8 mouse cellular contexts compared by ENCODE assay signal in genomic region chr7:44856265-44856916, GRCm38 (mm10). TPM values are rescaled to one million over a fixed set of nuclear protein-coding genes. Genes with fewer than 3 reads are reported as not detected.
DNase-seq lines count a peak whose midpoint lies in the region; ATAC-seq and TF ChIP-seq lines count a peak whose summit lies in the region.

No protein-coding gene starts in this region.

- peak overlapping the region; percentile 73; the same call in 1 of the 2 replicates for H3K4me3 ChIP-seq in kidney, postnatal 0 days (replicated peaks; ENCODE audit: low read depth, low read length)
- H3K4me3 ChIP-seq in intestine, embryonic 14.5 days (ENCODE audit: low read depth, low read length) = peak overlapping the region; percentile 80
- peak overlapping the region; percentile 73 for H3K4me3 ChIP-seq in neural tube, embryonic 13.5 days

- no peak overlapping the region for H3K9ac ChIP-seq in kidney, postnatal 0 days (ENCODE audit: low read depth, low read length)
- H3K9ac ChIP-seq in intestine, embryonic 14.5 days (ENCODE audit: low read length) = no peak overlapping the region
- peak overlapping the region; percentile 93 for H3K9ac ChIP-seq in neural tube, embryonic 13.5 days

- no peaks in the 10 kb centered on the region for H3K27me3 ChIP-seq in kidney, postnatal 0 days (ENCODE audit: insufficient read depth, low read length)
- H3K27me3 ChIP-seq in intestine, embryonic 14.5 days (replicated peaks; ENCODE audit: control insufficient read depth, insufficient read depth, low read length) = no peaks in the 10 kb centered on the region
- no peaks in the 10 kb centered on the region for H3K27me3 ChIP-seq in neural tube, embryonic 13.5 days

- no peaks in the 10 kb centered on the region for H3K9me3 ChIP-seq in kidney, postnatal 0 days (replicated peaks; ENCODE audit: low read length)
- no peaks in the 10 kb centered on the region for H3K9me3 ChIP-seq in intestine, embryonic 14.5 days (ENCODE audit: control insufficient read depth, low read length)
- no peaks in the 10 kb centered on the region for H3K9me3 ChIP-seq in neural tube, embryonic 13.5 days

- no peak for DNase-seq in kidney, postnatal 0 days (ENCODE audit: low spot score)
- no peak for DNase-seq in kidney, postnatal 14 days
- DNase-seq in c-Kit-positive CD71-positive TER-119-positive erythroid progenitor cells, embryonic 14.5 days (ENCODE audit: low spot score) = peak; percentile 50
- no peak for DNase-seq in intestine, embryonic 14.5 days (ENCODE audit: low spot score)
- no peak for DNase-seq in urinary bladder, postnatal 4 days (ENCODE audit: low spot score in 2 of 2)
- DNase-seq in cerebellum, adult 9-10 months = no peak
- no peak for DNase-seq in frontal cortex, postnatal 10 days (ENCODE audit: low spot score in 2 of 2)

- peak overlapping the region; percentile 92 for H3K4me2 ChIP-seq in kidney, postnatal 0 days (ENCODE audit: low read length)
- peak overlapping the region; percentile 98 for H3K4me2 ChIP-seq in intestine, embryonic 14.5 days (ENCODE audit: low read length)
- peak overlapping the region; percentile 97 for H3K4me2 ChIP-seq in neural tube, embryonic 13.5 days

- WGBS in kidney, postnatal 0 days = 59% methylated on average over 9 of the region's 9 CpGs
- 60% methylated on average over 9 of the region's 9 CpGs for WGBS in intestine, embryonic 14.5 days
- 66% methylated on average over 9 of the region's 9 CpGs for WGBS in neural tube, embryonic 13.5 days

- peaks cover 28% of the 10 kb centered on the region for H3K4me1 ChIP-seq in kidney, postnatal 0 days (replicated peaks; ENCODE audit: insufficient read depth, low read length)
- H3K4me1 ChIP-seq in intestine, embryonic 14.5 days (replicated peaks; ENCODE audit: control insufficient read depth, insufficient read depth, low read length) = peaks cover 43% of the 10 kb centered on the region
- H3K4me1 ChIP-seq in neural tube, embryonic 13.5 days (replicated peaks) = peaks cover 73% of the 10 kb centered on the region

- no peaks in the 10 kb centered on the region for H3K36me3 ChIP-seq in kidney, postnatal 0 days (ENCODE audit: insufficient read depth, low read length)
- peaks cover 19% of the 10 kb centered on the region; the same call in 1 of the 2 replicates for H3K36me3 ChIP-seq in intestine, embryonic 14.5 days (ENCODE audit: control insufficient read depth, insufficient read depth, low read length)
- peaks cover 16% of the 10 kb centered on the region for H3K36me3 ChIP-seq in neural tube, embryonic 13.5 days

- no peak for ATAC-seq in kidney, postnatal 0 days (replicated peaks; ENCODE audit: low FRiP score, low read depth)
- no peak for ATAC-seq in intestine, embryonic 14.5 days (replicated peaks; ENCODE audit: low FRiP score, low TSS enrichment, low read depth)
- ATAC-seq in neural tube, embryonic 13.5 days (ENCODE audit: low read depth) = no peak

- no peak for TF ChIP-seq CTCF in kidney, postnatal 0 days (IDR thresholded peaks at IDR 0.05; ENCODE audit: low read depth)

- peak overlapping the region; percentile 92 for H3K27ac ChIP-seq in kidney, postnatal 0 days
- H3K27ac ChIP-seq in intestine, embryonic 14.5 days (ENCODE audit: low read depth) = peak overlapping the region; percentile 83
- peak overlapping the region; percentile 95 for H3K27ac ChIP-seq in neural tube, embryonic 13.5 days (replicated peaks)

RNA-seq across cellular contexts. Expression of gene Pnkp, which starts 0.5 kb away (rescaled TPM):
- 34.0 and 36.4 TPM in 2 replicates for polyA plus RNA-seq in kidney, postnatal 0 days (2015; fragmentation: Nextera tagmentation; extraction: Ambion mirVana)
- polyA plus RNA-seq in intestine, embryonic 14.5 days (2014; fragmentation: Nextera tagmentation; extraction: Ambion mirVana) = 26.4 and 29.7 TPM in 2 replicates
- 30.2 and 31.6 TPM in 2 replicates for polyA plus RNA-seq in neural tube, embryonic 13.5 days (2015; fragmentation: Nextera tagmentation; extraction: Ambion mirVana)

RNA-seq across cellular contexts. Expression of gene Tbc1d17, which starts 7.5 kb away (rescaled TPM):
- 78.0 and 87.0 TPM in 2 replicates for polyA plus RNA-seq in kidney, postnatal 0 days (2015; fragmentation: Nextera tagmentation; extraction: Ambion mirVana)
- polyA plus RNA-seq in intestine, embryonic 14.5 days (2014; fragmentation: Nextera tagmentation; extraction: Ambion mirVana) = 72.4 and 74.8 TPM in 2 replicates
- polyA plus RNA-seq in neural tube, embryonic 13.5 days (2015; fragmentation: Nextera tagmentation; extraction: Ambion mirVana) = 94.0 and 101 TPM in 2 replicates

RNA-seq across cellular contexts. Expression of gene Akt1s1, which starts 7.6 kb away (rescaled TPM):
- 108 and 111 TPM in 2 replicates for polyA plus RNA-seq in kidney, postnatal 0 days (2015; fragmentation: Nextera tagmentation; extraction: Ambion mirVana)
- 63.7 and 68.0 TPM in 2 replicates for polyA plus RNA-seq in intestine, embryonic 14.5 days (2014; fragmentation: Nextera tagmentation; extraction: Ambion mirVana)
- 89.7 and 99.0 TPM in 2 replicates for polyA plus RNA-seq in neural tube, embryonic 13.5 days (2015; fragmentation: Nextera tagmentation; extraction: Ambion mirVana)

RNA-seq across cellular contexts. Expression of gene Ptov1, which starts 13.2 kb away (rescaled TPM):
- 377 and 412 TPM in 2 replicates for polyA plus RNA-seq in kidney, postnatal 0 days (2015; fragmentation: Nextera tagmentation; extraction: Ambion mirVana)
- 318 and 338 TPM in 2 replicates for polyA plus RNA-seq in intestine, embryonic 14.5 days (2014; fragmentation: Nextera tagmentation; extraction: Ambion mirVana)
- polyA plus RNA-seq in neural tube, embryonic 13.5 days (2015; fragmentation: Nextera tagmentation; extraction: Ambion mirVana) = 471 and 515 TPM in 2 replicates

RNA-seq across cellular contexts. Expression of gene Med25, which starts 36.1 kb away (rescaled TPM):
- 91.4 and 97.8 TPM in 2 replicates for polyA plus RNA-seq in kidney, postnatal 0 days (2015; fragmentation: Nextera tagmentation; extraction: Ambion mirVana)
- 66.2 and 75.8 TPM in 2 replicates for polyA plus RNA-seq in intestine, embryonic 14.5 days (2014; fragmentation: Nextera tagmentation; extraction: Ambion mirVana)
- 134 and 138 TPM in 2 replicates for polyA plus RNA-seq in neural tube, embryonic 13.5 days (2015; fragmentation: Nextera tagmentation; extraction: Ambion mirVana)
